Mouse (Mus musculus): Measurements from ENCODE around the gene Prrc2b. TPM values are rescaled to one million over a fixed set of nuclear protein-coding genes. Genes with fewer than 3 reads are reported as not detected.
A peak's percentile ranks its signal among the peaks of the same experiment; 100 is the strongest.

Prrc2b gene
- polyA plus RNA-seq, 1 experiment: 20.7 TPM

- Histone ChIP-seq H3K36me3 (replicated peaks; ENCODE audit: low read length) (peaks cover 61% of the 10 kb centered on the region), H3K27me3 (replicated peaks) (no peaks in the 10 kb centered on the region), H3K4me1 (peaks cover 53% of the 10 kb centered on the region), H3K9me3 (no peaks in the 10 kb centered on the region), H3K4me3 (replicated peaks) (peak within 1 kb of the TSS; percentile 95)
- TF ChIP-seq GATA1 (IDR thresholded peaks at IDR 0.05; ENCODE audit: borderline replicate concordance, low read length) (no peak), FLI1 (IDR thresholded peaks at IDR 0.05; ENCODE audit: low read length) (no peak)
Measured at GRCm38 (mm10) chr2:32235886-32236759, 85.2 kb downstream of the Prrc2b start, which contains the start of gene Pomt1. Gene Pomt1, plus strand, starts transcription at chr2:32236590.

DNA sequence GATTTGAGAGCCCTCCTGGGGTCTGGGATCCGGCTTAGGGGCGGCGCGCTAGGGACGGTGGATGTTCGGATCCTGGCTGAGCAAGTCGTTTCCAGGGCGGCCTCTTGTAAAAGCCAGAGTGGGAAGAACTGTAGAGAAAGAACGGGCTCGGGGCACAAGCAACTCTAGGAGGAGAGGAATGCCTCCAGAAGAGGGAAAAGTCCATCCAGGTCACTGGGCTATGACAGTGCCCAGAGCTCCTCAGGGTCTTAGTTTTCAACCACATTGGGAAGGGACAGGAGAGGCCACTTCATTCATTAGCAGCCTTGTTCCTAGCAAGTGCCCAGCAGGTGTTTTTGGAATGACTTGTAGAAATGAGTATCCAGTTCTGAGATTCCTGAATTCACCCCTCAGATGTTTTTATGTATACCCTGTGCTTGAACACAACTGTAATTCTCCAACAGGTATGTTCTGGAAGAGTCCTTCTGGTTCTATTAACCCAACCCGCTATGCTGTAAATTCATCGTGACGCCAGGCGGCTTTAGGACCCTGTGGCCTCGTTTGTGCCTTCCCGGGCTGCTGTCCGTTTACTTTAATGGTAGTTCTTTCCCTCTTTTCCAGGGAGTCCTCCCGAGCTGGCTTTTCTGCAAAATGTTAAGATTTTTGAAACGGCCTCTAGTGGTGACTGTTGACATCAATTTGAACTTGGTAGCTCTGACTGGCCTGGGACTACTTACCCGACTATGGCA is 86.0 kb downstream of the Prrc2b start:
- peaks cover 53% of the 10 kb centered on the region for H3K4me1 ChIP-seq
- H3K27me3 ChIP-seq (replicated peaks): no peaks in the 10 kb centered on the region
- TF ChIP-seq FLI1 (IDR thresholded peaks at IDR 0.05; ENCODE audit: low read length) (no peak), GATA1 (IDR thresholded peaks at IDR 0.05; ENCODE audit: borderline replicate concordance, low read length) (no peak)
- H3K4me3 ChIP-seq (replicated peaks): peak overlapping the region; percentile 95
- no peaks in the 10 kb centered on the region for H3K9me3 ChIP-seq
- peaks cover 61% of the 10 kb centered on the region for H3K36me3 ChIP-seq (replicated peaks; ENCODE audit: low read length)

DNA sequence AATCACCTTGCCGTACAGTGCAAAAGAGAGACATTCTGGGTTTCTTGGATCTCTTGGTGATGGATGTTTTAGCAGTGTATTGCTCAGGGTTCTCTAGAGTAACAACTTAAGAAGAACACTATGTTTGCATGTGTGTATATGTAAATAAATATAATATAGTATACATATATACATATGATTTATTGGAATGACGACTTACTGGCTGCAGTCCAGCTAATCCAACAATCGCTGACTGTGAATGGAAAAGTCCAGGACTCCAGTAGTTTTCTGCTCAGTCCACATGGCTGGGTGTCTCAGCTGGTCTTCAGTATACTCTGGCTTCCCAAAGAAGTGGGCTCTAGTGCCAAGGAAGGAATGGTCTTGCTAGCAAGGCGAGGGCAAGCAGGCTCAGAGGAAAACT is 86.7 kb downstream of the Prrc2b start:
- Histone ChIP-seq H3K4me3 (replicated peaks) (peak overlapping the region; percentile 95), H3K4me1 (peaks cover 53% of the 10 kb centered on the region), H3K27me3 (replicated peaks) (no peaks in the 10 kb centered on the region), H3K9me3 (no peaks in the 10 kb centered on the region), H3K36me3 (replicated peaks; ENCODE audit: low read length) (peaks cover 61% of the 10 kb centered on the region)
- TF ChIP-seq FLI1 (IDR thresholded peaks at IDR 0.05; ENCODE audit: low read length) (no peak), GATA1 (IDR thresholded peaks at IDR 0.05; ENCODE audit: borderline replicate concordance, low read length) (no peak)

DNA sequence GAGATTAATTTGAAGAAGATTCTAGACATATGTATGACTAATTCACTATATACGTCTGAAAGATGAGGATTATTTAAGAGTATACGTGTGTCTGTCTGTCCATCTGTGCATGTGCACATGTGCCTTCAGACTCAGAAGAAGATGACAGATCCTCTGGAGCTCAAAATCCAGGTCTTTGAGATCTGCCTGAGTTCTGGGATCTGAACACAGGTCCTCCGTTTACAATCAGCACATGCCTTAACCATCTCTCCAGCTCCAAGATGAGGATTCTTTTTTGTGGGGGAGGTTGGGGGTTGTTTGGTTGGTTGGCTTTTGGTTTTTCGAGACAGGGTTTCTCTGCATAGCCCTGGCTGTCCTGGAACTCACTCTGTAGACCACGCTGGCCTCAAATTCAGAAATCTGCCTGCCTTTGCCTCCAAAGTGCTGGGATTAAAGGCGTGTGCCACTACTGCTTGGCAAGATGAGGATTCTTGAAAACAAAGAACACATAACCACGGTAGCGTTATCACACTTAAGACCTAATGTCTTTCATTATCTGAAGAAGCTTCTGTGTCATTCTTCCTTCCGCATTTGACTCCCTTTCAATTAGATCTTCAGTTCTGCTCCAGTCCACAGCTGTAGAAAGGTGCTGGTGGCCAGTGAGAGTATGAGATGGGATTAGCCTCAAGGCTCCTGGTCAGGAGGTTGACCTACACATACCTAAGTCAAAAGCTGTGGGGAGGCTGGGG is 88.0 kb downstream of the Prrc2b start:
- Histone ChIP-seq H3K9me3 (no peaks in the 10 kb centered on the region), H3K27me3 (replicated peaks) (no peaks in the 10 kb centered on the region), H3K4me1 (peaks cover 44% of the 10 kb centered on the region), H3K36me3 (replicated peaks; ENCODE audit: low read length) (peaks cover 61% of the 10 kb centered on the region), H3K4me3 (replicated peaks) (no peak overlapping the region)
- TF ChIP-seq FLI1 (IDR thresholded peaks at IDR 0.05; ENCODE audit: low read length) (no peak), GATA1 (IDR thresholded peaks at IDR 0.05; ENCODE audit: borderline replicate concordance, low read length) (no peak)

DNA sequence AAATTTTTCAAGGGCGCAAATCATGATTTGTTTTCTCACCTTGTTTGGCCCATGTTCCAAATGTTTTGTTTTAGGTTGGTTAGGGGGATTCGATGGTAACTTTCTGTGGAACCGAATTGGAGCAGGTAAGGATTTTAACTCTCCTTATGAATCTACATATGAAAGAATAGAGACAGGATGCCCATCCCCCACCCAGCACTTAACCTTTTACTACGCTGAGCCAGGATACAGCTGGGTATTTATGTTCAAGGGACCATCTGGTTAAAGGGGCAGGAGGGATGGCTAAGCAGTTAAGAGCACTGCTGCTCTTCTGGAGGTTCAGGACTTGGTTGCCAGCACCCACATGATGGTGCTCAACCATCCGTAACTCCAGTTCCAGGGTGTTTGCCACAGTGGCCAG is 89.7 kb downstream of the Prrc2b start:
- TF ChIP-seq FLI1 (IDR thresholded peaks at IDR 0.05; ENCODE audit: low read length): no peak
- TF ChIP-seq GATA1 (IDR thresholded peaks at IDR 0.05; ENCODE audit: borderline replicate concordance, low read length): no peak
- H3K4me1 ChIP-seq: peaks cover 27% of the 10 kb centered on the region
- H3K4me3 ChIP-seq (replicated peaks): no peak overlapping the region
- H3K9me3 ChIP-seq: no peaks in the 10 kb centered on the region
- peaks cover 70% of the 10 kb centered on the region for H3K36me3 ChIP-seq (replicated peaks; ENCODE audit: low read length)
- H3K27me3 ChIP-seq (replicated peaks): no peaks in the 10 kb centered on the region

DNA sequence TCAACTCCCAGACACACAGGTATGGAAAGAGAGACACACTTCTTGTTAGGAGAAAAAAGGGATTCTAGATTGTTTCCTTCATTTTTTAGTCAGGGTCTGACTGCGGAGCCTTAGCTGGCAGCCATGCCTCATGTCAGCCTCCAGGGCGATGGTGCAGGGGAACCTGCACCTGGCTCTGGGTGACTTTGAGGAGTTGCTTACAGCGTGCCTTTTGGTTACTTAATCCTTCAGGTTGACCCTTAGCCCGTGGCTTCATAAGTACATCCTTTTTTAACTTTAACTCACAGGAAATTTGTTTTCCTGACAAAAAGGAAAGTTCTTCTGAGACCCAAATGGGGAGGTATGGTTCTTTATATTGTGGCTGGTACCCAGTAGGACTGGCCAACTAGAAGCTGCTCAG is 92.1 kb downstream of the Prrc2b start:
- no peaks in the 10 kb centered on the region for H3K27me3 ChIP-seq (replicated peaks)
- no peak for TF ChIP-seq GATA1 (IDR thresholded peaks at IDR 0.05; ENCODE audit: borderline replicate concordance, low read length)
- no peak for TF ChIP-seq FLI1 (IDR thresholded peaks at IDR 0.05; ENCODE audit: low read length)
- peaks cover 90% of the 10 kb centered on the region for H3K36me3 ChIP-seq (replicated peaks; ENCODE audit: low read length)
- peaks cover 28% of the 10 kb centered on the region for H3K4me1 ChIP-seq
- H3K9me3 ChIP-seq: no peaks in the 10 kb centered on the region
- H3K4me3 ChIP-seq (replicated peaks): no peak overlapping the region

- peaks cover 99% of the 10 kb centered on the region for H3K36me3 ChIP-seq (replicated peaks; ENCODE audit: low read length)
- no peak overlapping the region for H3K4me3 ChIP-seq (replicated peaks)
- TF ChIP-seq FLI1 (IDR thresholded peaks at IDR 0.05; ENCODE audit: low read length) (no peak), GATA1 (IDR thresholded peaks at IDR 0.05; ENCODE audit: borderline replicate concordance, low read length) (no peak)
- peaks cover 16% of the 10 kb centered on the region for H3K4me1 ChIP-seq
- no peaks in the 10 kb centered on the region for H3K27me3 ChIP-seq (replicated peaks)
- 0 out of 2 replicates have a peak, but pooled peaks cover 3% of the 10 kb centered on the region for H3K9me3 ChIP-seq
Measured at GRCm38 (mm10) chr2:32246741-32247140, 95.9 kb downstream of the Prrc2b start.

- no peak overlapping the region for H3K4me3 ChIP-seq (replicated peaks)
- H3K27me3 ChIP-seq (replicated peaks): no peaks in the 10 kb centered on the region
- 0 out of 2 replicates have a peak, but pooled peaks cover 3% of the 10 kb centered on the region for H3K9me3 ChIP-seq
- H3K36me3 ChIP-seq (replicated peaks; ENCODE audit: low read length): peaks cover 99% of the 10 kb centered on the region
- no peak for TF ChIP-seq GATA1 (IDR thresholded peaks at IDR 0.05; ENCODE audit: borderline replicate concordance, low read length)
- no peak for TF ChIP-seq FLI1 (IDR thresholded peaks at IDR 0.05; ENCODE audit: low read length)
- H3K4me1 ChIP-seq: peaks cover 18% of the 10 kb centered on the region
Measured at GRCm38 (mm10) chr2:32248377-32249361, 97.8 kb downstream of the Prrc2b start.

Measured in megakaryocyte, embryonic 14.5 days (primary cell).